Mouse (Mus musculus) thymus, postnatal 4 days (tissue): ENCODE data around the gene Fbxl13.
"Not testable (repeated sequence)": the region's sequence is repeated elsewhere in the genome, so short reads cannot be mapped to it uniquely, and the experiment has no call there.

Experiments used
- DNase-seq: peaks from one replicate; pipeline ENCODE4 v3.0.0; 2021

Fbxl13 gene

GRCm38 (mm10) chr5:21651885-21652612 is 6.6 kb upstream of the Fbxl13 start:
- DNase-seq = no peak

GRCm38 (mm10) chr5:21650736-21651135 is 5.3 kb upstream of the Fbxl13 start:
- no peak for DNase-seq

GRCm38 (mm10) chr5:21646133-21646491 is 678 bp upstream of the Fbxl13 start:
- DNase-seq = no peak

GRCm38 (mm10) chr5:21644891-21645438 is 469 bp downstream of the Fbxl13 start:
- peak; percentile 80 for DNase-seq

DNA sequence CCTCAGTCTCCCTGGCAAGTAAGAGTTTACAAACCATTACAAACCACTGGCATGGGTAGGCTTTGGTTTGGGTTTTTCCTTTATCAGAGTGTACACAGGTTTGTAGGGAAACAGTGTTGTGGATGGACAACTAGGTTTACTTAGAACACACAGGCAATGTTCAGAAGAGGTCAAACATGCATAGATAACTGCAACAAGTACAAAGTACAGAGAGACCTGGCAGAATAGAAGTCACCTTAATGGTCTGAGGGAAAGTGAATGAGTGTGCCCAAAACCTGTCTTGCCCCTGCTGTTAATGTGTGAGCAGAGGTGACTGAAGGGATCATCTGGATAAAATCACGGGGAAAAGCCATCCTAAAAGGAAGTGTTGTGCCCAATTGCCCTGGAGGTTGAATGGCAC is 1.8 kb downstream of the Fbxl13 start:
- DNase-seq = no peak

- DNase-seq = peak; percentile 78
Observed at GRCm38 (mm10) chr5:21640961-21641360, 4.5 kb downstream of the Fbxl13 start.

DNA sequence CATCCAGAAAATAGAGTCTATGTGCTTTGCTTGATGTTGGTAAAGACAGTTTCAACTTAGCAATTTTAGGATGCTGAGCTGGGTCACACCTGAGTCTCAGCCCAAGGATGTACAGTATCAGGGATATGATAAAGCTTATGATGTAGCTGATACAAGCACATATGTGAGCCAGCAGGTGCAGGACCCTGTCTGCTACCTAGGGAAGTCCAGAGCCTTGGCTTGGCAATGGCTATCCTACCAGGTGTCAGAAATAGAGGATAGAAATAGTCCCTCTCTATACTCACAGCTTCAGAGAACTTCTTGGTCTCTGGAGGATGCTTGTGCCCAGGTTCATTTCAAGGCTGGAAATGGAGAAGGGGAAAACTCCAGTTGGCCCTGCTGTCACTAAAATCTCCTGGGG is 19.5 kb downstream of the Fbxl13 start:
- DNase-seq = no peak

- DNase-seq = no peak
Observed at GRCm38 (mm10) chr5:21616450-21617009, 28.9 kb downstream of the Fbxl13 start.

GRCm38 (mm10) chr5:21614299-21614698 is 31.1 kb downstream of the Fbxl13 start:
- DNase-seq = not testable (repeated sequence)

DNA sequence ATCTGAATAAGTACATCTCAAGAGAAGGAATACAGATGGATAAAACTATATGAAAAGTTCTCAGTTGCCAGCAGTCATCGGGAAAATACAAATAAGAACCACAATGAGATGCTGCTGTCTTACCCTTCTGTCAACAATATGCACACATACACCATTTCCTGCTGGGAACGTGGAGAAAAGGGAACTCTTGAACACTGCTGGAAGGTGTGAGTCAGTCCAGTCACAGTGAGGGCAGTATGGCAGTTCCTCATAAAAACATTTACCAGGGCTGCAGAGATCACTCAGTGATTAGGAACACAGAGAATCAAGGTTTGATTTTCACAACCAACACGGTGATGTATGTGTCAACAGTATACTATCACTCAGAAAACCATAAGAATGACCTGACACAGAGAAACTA is 34.4 kb downstream of the Fbxl13 start:
- no peak for DNase-seq

DNA sequence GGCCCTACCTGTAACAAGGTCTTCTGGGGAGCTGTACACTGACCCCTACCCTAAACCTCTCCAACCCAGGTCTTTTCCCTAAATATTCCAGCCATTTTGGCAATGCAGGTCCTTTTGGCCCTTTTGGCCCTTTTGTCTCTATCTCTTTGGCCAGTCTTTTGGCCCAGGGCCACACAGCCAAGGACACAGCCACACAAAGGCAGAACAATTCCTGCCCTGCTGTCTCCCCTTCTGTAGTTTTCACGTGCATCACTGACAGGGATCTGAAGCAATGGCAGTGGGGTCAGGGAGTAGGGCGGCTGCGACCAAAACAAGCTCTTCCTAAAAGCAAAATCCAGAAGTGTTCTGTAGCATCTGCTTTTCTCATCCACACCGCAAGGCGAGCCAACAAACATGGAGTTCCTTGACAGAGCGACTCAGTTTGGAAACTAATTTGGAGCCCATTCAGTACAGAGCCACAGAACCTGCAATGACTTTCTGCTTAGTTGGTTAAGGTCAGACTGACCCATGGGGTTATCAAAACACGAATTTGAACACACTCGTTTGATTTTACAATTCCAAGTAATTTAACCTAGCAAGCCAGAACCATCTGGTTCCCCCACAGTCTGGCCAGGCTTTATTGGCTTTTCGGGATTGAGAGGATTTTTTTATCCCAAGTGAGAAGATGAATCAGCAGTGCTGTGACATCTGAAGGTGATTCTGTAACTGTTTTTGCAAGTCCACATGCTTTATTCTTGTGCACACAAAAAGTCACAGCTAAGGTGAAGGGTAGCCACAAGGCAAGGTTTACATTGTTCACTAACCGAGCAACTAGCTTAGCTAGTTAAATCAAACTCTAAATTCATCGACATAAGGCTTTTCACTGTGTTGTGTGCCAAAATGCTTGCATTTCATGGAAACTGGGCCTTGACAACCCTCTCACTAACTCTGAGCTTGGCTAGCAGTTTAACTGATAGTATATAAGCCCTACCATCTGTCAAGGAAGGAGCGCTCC is 36.8 kb downstream of the Fbxl13 start:
- DNase-seq = no peak

DNA sequence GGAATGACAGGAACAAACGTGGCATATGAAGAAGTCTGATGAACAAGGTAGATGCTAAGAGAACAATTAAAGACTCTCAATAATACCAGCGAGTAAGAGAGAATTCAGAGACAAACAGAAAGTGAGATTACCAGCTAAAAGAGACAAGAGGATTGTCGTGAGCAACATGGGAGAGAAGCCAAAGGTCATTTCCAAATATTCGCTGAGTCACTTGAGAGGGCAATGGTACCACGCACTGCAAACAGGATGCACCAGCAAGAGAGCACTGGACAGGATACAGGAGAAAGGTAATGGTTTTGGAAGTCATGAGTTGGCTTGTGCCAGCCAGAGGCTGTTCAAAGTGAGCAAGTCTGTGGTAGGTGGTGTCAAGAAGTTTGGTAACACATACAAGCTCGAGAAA is 39.5 kb downstream of the Fbxl13 start:
- DNase-seq = no peak

DNA sequence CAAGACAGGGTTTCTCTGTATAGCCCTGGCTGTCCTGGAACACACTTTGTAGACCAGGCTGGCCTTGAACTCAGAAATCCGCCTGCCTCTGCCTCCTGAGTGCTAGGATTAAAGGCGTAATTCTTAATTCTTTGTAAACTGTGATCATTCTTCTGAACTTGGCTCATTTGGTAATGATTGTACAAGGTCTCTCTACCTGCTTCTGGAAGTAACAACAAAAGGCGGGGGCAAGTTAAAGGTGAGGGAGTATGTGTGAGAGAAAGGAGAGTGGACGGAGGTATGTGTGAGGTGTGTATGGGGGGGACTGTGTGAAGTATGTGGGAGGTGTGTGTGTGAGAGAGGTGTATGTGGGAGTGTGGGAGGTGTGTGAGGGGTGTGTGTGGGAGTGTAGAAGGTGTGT is 45.5 kb downstream of the Fbxl13 start:
- no peak for DNase-seq

- not testable (repeated sequence) for DNase-seq
Observed at GRCm38 (mm10) chr5:21599536-21599935, 45.9 kb downstream of the Fbxl13 start.

DNA sequence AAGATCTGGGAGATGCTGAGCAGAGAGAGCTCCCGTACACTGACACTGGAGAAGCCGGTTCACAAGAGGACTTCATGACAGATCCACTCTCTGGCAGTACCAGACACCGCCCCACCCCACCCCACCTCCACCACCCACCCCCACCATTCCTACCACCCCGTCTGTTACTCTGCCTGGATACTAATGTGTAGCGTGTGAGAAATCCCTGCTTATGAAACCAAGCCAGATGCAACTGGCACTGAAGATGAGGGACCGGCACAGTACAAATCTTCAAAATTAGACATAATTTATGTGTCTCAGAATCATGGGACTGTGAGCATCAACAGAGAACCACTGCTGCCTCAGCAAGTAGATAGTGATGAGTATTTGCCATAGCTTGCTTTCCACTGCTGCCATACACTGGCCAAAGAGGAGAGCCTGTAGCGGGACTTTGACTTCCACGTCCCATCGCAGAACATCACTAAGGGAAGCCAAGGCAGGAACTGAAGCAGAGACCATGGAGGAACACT is 52.2 kb downstream of the Fbxl13 start:
- no peak for DNase-seq

DNA sequence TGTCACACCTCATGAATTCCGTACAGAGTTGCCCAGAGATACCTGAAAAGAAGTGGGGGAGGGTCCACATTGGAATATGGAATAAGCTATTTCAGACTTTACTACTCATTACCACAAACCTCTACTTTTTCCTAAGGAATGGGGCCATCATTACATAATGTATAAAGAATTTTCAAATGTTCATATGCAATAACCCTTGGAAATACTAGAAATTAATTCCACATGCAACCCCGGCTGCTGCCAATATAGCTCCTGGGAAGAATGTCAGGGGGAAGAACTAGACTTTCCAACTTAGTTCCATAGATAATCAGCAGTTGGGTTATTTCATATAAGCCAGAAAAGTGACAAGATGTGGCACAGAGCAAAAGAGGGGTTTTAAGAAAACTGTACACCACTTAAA is 53.3 kb downstream of the Fbxl13 start:
- DNase-seq = no peak

GRCm38 (mm10) chr5:21588220-21588619 is 57.2 kb downstream of the Fbxl13 start:
- no peak for DNase-seq

DNA sequence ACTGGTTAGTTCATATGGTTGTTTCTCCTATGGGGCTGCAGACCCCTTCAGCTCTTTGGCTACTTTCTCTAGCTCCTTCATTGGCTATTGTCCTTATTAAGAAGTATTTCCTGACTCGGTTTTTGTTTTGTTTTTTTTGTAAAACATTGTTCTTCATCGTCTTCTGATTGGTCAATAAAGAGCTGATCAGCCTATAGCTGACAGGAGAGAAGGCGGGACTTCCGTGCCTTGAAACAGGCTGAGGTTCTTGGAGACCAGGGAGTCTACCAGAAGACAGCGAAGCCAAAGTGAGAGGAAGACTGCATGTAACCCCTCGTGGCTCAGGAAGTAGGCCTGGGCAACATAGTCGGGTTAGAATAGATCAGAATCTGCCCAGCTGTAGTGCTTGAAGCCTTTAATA is 57.8 kb downstream of the Fbxl13 start:
- no peak for DNase-seq

DNA sequence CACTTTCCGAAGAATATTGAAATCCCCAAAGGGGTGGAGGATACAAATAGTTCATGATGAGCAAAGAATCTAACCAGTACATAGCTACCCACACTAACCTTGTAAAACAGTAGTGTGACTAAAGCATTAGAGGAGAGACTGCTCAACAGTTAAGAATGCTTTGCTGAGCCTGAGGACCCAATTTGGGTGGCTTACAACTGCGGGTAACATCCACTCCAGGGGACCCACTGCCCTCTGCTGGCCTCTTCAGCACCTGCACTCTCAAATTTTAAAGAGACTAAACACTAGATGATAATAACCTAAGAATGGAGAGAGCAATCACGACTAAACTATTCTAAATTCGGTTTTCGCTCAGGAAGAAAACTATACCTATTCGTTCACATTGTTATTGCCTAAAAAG is 58.7 kb downstream of the Fbxl13 start:
- peak; percentile 73 for DNase-seq

DNA sequence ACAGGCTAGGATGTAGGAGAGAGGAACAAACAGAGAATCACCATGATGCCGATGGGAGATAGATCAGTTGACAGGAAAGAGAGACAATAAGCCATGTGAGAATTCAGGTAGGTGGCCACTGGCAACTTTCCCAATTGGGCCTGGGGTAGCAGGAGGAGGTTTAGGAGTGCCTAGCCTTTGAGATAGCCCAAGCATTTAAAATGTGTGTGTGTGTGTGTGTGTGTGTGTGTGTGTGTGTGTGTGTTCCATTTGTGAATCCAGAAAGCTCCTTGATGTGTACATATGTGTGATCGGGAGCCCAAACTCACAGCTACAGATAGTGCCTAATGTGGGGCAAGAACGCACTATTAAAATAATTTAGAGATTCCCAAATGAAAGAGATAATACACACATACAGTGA is 67.3 kb downstream of the Fbxl13 start:
- no peak for DNase-seq

DNA sequence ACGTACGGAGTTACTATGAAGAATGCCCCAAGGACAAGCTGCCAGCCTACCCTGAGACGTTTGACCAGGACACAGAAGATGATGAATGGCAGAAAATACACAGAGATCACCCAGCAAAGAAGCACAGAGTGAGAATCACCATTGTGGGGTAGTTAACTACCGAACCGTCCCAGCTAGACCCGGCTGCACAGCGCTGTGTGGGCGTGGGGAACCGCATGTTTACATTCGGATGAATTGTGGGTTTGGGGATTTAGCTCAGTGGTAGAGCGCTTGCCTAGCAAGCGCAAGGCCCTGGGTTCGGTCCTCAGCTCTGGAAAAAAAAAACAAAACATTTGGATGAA is 70.3 kb downstream of the Fbxl13 start:
- no peak for DNase-seq

- no peak for DNase-seq
Observed at GRCm38 (mm10) chr5:21574386-21575209, 70.8 kb downstream of the Fbxl13 start.
